Mouse (Mus musculus) myocyte (in vitro differentiated cells): ENCODE measurements at regions not wholly inside any gene's neighbourhood (a gene's known extent, or its start where the extent isn't known, plus 50 kb on each side); places are given as distances from the start of the nearest gene placed in this dataset.

Source experiments
- POLR2A ChIP-seq: IDR thresholded peaks from one replicate; pipeline ENCODE4 v1.6.1; 2011; ENCODE audit warnings: low read depth, mild to moderate bottlenecking, control low read depth, moderate library complexity; ENCODE audit not compliant: insufficient read length
- TCF12 ChIP-seq: IDR thresholded peaks from one replicate; pipeline ENCODE4 v1.6.1; 2011; ENCODE audit warnings: mild to moderate bottlenecking, control low read depth; ENCODE audit not compliant: poor library complexity, insufficient read depth, severe bottlenecking

DNA sequence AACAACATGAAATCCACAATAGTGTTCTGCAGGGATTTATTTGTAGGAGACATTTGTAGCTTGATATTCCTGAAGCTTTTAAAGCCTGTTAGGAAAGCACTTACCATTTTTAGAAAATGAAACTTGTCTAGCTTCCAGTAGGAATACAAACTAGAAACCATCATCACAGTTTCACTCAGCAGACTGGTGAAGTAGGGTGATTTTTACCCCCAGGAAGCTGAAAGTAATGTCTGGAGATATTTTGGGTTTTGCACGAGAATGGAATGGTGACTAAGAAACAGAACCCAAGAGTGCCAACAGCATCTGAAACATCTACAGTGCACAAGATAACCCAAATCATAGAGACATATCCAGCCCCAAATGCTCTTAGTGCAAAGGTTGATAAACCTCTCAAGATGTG lies 196.1 kb upstream of the Gm6657 start:
- TF ChIP-seq TCF12 = no peak
- TF ChIP-seq POLR2A = no peak
